Mouse (Mus musculus): Measurements from ENCODE around the gene Tspan18.

DNA sequence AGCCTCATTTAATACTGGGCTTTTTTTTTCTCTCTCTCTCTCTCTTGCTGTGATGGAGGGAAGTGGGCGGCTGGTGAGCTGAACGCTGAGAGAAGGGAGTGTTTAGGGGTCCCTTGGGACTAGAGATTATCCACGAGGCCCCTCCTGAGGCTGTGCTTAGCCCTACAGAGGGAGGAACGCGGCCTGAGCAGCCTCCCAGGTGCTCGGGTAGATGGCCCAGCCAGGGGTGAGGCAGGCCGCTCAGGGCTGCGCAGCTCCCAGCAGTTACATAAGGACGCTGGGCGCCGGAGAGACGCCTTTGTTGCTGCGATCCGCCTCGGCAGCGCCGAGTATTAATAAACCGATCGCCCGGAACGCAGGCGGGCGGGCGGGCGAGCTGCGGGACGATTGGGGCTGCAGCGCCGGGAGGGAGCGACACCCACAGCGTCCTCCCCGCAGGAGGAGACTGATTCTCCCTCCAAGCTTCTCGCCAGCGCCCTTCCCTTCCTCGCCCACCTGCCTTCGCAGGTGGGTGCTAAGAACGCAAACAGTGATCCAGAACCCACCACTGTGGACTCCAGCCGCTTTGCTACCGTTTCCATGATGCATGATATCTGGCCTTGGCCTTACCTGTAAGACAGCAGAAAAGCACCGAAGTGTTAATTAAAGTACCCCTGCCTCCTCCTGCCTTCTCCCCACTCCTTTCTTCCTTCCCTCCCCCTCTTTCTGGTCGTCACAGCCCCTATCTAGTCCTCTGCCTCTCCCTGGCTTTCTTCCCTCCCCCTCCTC lies 154.0 kb downstream of the Tspan18 start:
- no peak for TF ChIP-seq POLR2A (IDR thresholded peaks at IDR 0.05; ENCODE audit: low read depth, low read length)
- no peak for TF ChIP-seq CTCF (IDR thresholded peaks at IDR 0.05; ENCODE audit: extremely low read depth, insufficient read depth, insufficient read length, insufficient replicate concordance)
